Mouse (Mus musculus) neural tube, embryonic 12.5 days (tissue): Measurements from ENCODE around the gene Trak1. TPM values are rescaled to one million over a fixed set of nuclear protein-coding genes. Genes with fewer than 3 reads are reported as not detected.
A peak's percentile ranks its signal among the peaks of the same experiment; 100 is the strongest.

Experiments used
- ATAC-seq: fragments of 200-750 bp; cut with Nextera tagmentation; 2 replicates; pipeline ENCODE4 v1.8.0; 2017; ENCODE audit warnings: low read depth, mild to moderate bottlenecking, moderate TSS enrichment, moderate library complexity; ENCODE audit not compliant: low FRiP score
- H3K27ac ChIP-seq: fragments of 300-500 bp; sonication (generic); 2 replicates; pipeline ENCODE4 v1.5.1; 2016
- H3K27me3 ChIP-seq: fragments of 300-500 bp; sonication (generic); replicated peaks from 2 replicates; pipeline ENCODE4 v1.6.1; 2016; ENCODE audit warnings: mild to moderate bottlenecking
- H3K36me3 ChIP-seq: fragments of 300-500 bp; sonication (generic); 2 replicates; pipeline ENCODE4 v1.6.1; 2016; ENCODE audit warnings: mild to moderate bottlenecking
- H3K4me1 ChIP-seq: fragments of 300-500 bp; sonication (generic); 2 replicates; pipeline ENCODE4 v1.6.1; 2016
- H3K4me2 ChIP-seq: fragments of 300-500 bp; sonication (generic); replicated peaks from 2 replicates; pipeline ENCODE4 v1.6.1; 2016; ENCODE audit warnings: mild to moderate bottlenecking
- H3K4me3 ChIP-seq: fragments of 300-500 bp; sonication (generic); 2 replicates; pipeline ENCODE4 v1.5.1; 2016
- H3K9ac ChIP-seq: fragments of 300-500 bp; sonication (generic); 2 replicates; pipeline ENCODE4 v1.6.1; 2016; ENCODE audit warnings: mild to moderate bottlenecking
- H3K9me3 ChIP-seq: fragments of 300-500 bp; sonication (generic); 2 replicates; pipeline ENCODE4 v1.6.1; 2016; ENCODE audit warnings: mild to moderate bottlenecking
- WGBS: fragments of 180-500 bp; shearing (Covaris S2); methylation state at CpG from one replicate; pipeline ENCODE4 v1.1.7; 2016; 5-methylcytosine and 5-hydroxymethylcytosine counted together
- polyA plus RNA-seq: library from polyadenylated mRNA; unstranded; fragments of >200 nt; fragmentation: Nextera tagmentation; extraction: Ambion mirVana; gene quantifications from 2 replicates; pipeline ENCODE4 v1.2.1, GENCODE M21; 2016

Trak1 gene
- 40.7 and 41.7 TPM in 2 replicates for polyA plus RNA-seq

DNA sequence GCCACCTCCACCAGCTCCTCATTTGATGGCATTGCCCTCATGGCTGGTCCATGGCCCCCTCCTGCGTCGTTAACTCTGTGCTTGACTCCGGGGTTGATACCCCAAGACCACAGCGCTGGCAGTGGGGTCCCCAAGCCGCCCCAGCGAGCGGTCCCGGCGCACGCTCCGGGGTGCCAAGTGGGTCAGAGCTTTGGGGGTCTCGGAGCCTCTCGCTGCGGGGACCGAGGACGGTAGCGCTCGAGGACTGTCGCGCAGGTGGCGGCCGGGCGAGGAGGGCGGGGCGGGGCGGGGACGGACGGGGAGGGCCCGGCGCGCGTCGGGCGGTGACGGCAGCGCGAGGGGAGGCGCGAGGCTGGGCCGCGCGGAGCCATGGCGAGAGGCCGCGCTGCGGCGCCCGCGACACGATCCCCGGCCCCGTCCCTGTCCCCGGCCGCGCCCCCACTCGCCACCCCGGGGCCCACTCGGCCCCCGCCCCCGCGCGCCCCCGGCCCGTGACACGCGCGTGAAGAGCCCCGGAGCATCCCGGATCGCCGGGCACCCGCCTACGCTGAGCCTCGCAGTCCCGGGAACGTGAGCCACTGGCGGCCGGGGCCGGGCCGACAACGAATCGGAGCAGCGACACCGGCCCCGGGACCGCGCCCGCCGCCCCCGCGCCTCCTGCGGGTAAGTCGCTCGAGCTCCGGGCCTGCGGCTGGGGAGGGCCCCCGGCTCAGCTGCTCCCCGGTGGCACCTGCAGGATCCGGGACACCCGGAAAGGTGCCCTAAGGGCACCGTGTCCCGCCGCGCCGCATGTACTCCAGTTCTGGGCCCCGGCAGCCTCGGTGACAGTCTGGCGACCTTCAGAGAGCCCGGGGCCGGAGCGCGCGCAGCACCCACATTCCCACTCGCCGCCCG is at the start of gene Trak1:
Gene Trak1, plus strand, starts transcription at position 332 of the 894 bp plus-strand sequence.
- Histone ChIP-seq H3K36me3 (no peaks in the 10 kb centered on the region), H3K4me1 (peaks cover 45% of the 10 kb centered on the region), H3K4me2 (peak within 1 kb of the TSS; percentile 90), H3K27ac (no peak within 1 kb of the TSS; the same call in 1 of the 2 replicates), H3K27me3 (no peaks in the 10 kb centered on the region), H3K9ac (peak within 1 kb of the TSS; percentile 95), H3K9me3 (no peaks in the 10 kb centered on the region), H3K4me3 (peak within 1 kb of the TSS; percentile 91)
- WGBS = under 1% methylated on average over 101 of the region's 116 CpGs
- ATAC-seq = peak; percentile 84

GRCm38 (mm10) chr9:121247956-121248775 is 49.1 kb upstream of the Trak1 start:
- H3K9me3 ChIP-seq = no peaks in the 10 kb centered on the region
- ATAC-seq = no peak
- no peaks in the 10 kb centered on the region for H3K27me3 ChIP-seq
- H3K9ac ChIP-seq = no peak overlapping the region
- no peaks in the 10 kb centered on the region for H3K36me3 ChIP-seq
- no peaks in the 10 kb centered on the region for H3K4me1 ChIP-seq
- H3K4me2 ChIP-seq = no peak overlapping the region
- no peak overlapping the region for H3K27ac ChIP-seq
- no peak overlapping the region for H3K4me3 ChIP-seq
- 70% methylated on average over 12 of the region's 12 CpGs for WGBS

DNA sequence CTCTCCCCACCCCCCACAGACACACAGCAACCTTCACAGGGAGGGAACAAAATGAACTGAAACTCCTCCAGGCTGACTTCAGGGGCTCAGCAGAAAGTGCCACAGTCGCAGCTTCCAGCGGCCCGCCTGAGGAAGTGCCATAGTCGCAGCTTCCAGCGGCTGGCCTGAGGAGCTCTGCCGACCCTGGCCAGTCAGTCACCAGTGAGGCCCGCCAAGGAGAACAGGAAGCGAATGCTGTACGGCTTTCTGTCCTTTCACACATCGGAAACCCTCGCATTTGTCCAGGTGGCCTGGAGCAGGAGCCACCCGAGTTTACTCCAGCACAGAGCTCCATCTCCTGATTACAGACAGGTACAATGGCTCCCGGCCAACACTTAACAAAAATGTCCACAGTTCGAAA is 47.5 kb upstream of the Trak1 start:
- H3K36me3 ChIP-seq = 0 out of 2 replicates have a peak, but pooled peaks cover 2% of the 10 kb centered on the region
- H3K4me2 ChIP-seq = no peak overlapping the region
- no peak overlapping the region for H3K9ac ChIP-seq
- no peaks in the 10 kb centered on the region for H3K27me3 ChIP-seq
- WGBS = 55% methylated on average over 14 of the region's 14 CpGs
- no peak overlapping the region for H3K27ac ChIP-seq
- ATAC-seq = no peak
- H3K9me3 ChIP-seq = no peaks in the 10 kb centered on the region
- no peaks in the 10 kb centered on the region for H3K4me1 ChIP-seq
- no peak overlapping the region for H3K4me3 ChIP-seq

DNA sequence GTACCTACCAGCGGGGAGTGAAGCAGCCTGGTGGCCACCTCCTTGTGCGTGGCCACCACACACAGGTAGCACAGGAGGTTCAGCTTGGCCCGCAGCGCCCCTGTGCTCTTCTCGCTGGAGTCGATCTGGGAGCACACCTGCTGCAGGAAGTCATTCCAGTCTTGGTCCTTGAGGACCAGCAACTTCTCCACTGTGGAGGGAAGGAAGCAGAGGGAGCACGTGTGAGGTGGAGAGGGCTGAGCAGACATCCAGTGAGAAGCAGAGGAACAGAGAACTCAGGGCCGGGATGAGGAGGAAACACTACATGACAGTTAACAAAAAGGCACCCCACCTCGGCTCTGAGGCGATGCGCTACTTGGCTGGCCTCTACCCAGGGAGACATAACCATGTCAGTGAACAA is 46.4 kb upstream of the Trak1 start:
- H3K4me1 ChIP-seq = no peaks in the 10 kb centered on the region
- H3K9me3 ChIP-seq = no peaks in the 10 kb centered on the region
- 92% methylated on average over 11 of the region's 11 CpGs for WGBS
- H3K4me2 ChIP-seq = no peak overlapping the region
- H3K27ac ChIP-seq = no peak overlapping the region
- no peak overlapping the region for H3K9ac ChIP-seq
- no peak overlapping the region for H3K4me3 ChIP-seq
- ATAC-seq = no peak
- H3K36me3 ChIP-seq = 0 out of 2 replicates have a peak, but pooled peaks cover 3% of the 10 kb centered on the region
- H3K27me3 ChIP-seq = no peaks in the 10 kb centered on the region

DNA sequence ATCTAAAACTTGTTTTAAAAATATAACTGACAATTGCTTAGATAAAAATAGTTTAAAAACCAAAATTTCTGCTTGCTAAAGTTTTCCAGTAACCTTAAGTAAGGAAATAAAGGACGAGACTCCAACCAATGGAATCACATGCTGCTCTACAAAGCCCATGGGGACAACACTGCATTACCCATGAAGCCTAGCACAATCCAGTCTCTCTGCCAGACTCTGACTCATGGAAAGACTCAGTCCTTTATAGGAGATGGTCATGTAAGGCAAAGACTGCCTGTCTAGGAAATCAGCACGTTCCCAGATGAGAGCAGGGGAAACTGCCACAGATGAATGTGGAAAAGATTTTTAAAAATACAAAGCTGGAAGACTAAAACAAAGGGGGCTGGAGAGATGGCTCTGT is 43.3 kb upstream of the Trak1 start:
- WGBS = 85% methylated on average over 2 of the region's 2 CpGs
- no peaks in the 10 kb centered on the region for H3K27me3 ChIP-seq

GRCm38 (mm10) chr9:121254761-121255160 is 42.5 kb upstream of the Trak1 start:
- no peak overlapping the region for H3K4me3 ChIP-seq
- 93% methylated on average over 13 of the region's 13 CpGs for WGBS
- no peaks in the 10 kb centered on the region for H3K9me3 ChIP-seq
- H3K27ac ChIP-seq = no peak overlapping the region
- no peak overlapping the region for H3K9ac ChIP-seq
- no peaks in the 10 kb centered on the region for H3K4me1 ChIP-seq
- H3K27me3 ChIP-seq = no peaks in the 10 kb centered on the region
- no peak for ATAC-seq
- H3K36me3 ChIP-seq = 0 out of 2 replicates have a peak, but pooled peaks cover 3% of the 10 kb centered on the region
- no peak overlapping the region for H3K4me2 ChIP-seq

More for the DNA sequence above, 43.3 kb upstream of the Trak1 start:
- H3K4me2 ChIP-seq = no peak overlapping the region
- no peak overlapping the region for H3K27ac ChIP-seq
- H3K9ac ChIP-seq = no peak overlapping the region
- no peak for ATAC-seq
- H3K9me3 ChIP-seq = no peaks in the 10 kb centered on the region
- H3K4me3 ChIP-seq = no peak overlapping the region
- 0 out of 2 replicates have a peak, but pooled peaks cover 3% of the 10 kb centered on the region for H3K36me3 ChIP-seq
- H3K4me1 ChIP-seq = no peaks in the 10 kb centered on the region

GRCm38 (mm10) chr9:121257106-121257505 is 40.2 kb upstream of the Trak1 start:
- no peaks in the 10 kb centered on the region for H3K9me3 ChIP-seq
- H3K4me3 ChIP-seq = no peak overlapping the region
- H3K27me3 ChIP-seq = no peaks in the 10 kb centered on the region
- no peaks in the 10 kb centered on the region for H3K4me1 ChIP-seq
- H3K4me2 ChIP-seq = no peak overlapping the region
- no peak for ATAC-seq
- 79% methylated on average over 9 of the region's 9 CpGs for WGBS
- peaks cover 4% of the 10 kb centered on the region; the same call in 1 of the 2 replicates for H3K36me3 ChIP-seq
- H3K27ac ChIP-seq = no peak overlapping the region
- H3K9ac ChIP-seq = no peak overlapping the region

DNA sequence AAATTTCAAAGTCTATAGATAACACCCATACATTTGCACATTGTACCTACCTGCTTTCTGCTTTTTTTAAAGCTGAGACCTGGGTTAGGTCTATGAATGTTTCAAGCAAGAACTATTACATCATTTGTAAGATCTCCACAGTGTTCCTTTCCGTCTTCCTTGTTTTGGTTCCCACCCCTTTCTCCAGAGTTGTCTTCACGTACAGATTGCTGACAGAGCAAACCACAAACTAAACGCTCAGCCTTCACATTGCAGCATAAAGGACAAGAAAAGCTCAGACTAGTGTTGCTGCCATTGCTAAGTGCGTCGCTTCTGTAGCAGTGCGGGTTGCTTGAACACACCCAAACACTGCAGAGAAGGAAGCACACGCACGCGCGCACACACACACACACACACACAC is 32.0 kb upstream of the Trak1 start:
- Histone ChIP-seq H3K9me3 (no peaks in the 10 kb centered on the region), H3K4me3 (no peak overlapping the region), H3K36me3 (peaks cover 3% of the 10 kb centered on the region; the same call in 1 of the 2 replicates), H3K4me2 (no peak overlapping the region), H3K27me3 (no peaks in the 10 kb centered on the region), H3K27ac (no peak overlapping the region), H3K9ac (0 out of 2 replicates have a peak overlapping the region, but pooled peaks have one; percentile 2), H3K4me1 (no peaks in the 10 kb centered on the region)
- ATAC-seq = no peak
- 83% methylated on average over 10 of the region's 10 CpGs for WGBS

DNA sequence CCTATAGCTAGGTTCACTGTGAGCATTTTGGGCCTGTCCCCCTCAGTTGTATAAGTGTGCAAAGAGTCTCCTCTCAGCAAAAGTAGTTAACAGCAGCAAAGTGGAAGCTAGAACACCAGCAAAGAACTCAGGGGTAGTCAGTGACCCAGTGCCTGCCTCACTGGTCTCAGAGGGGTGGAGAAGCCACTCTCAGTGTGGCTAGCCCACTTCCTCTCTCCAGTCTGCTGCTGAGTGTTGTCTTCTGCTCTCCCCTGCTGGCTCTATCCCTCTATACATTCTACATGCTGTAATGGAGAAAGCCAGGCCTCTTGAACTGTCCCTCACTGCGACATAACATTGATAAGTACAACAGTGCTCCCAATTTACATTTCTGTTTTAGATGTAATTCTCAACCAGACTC is 26.2 kb upstream of the Trak1 start:
- no peaks in the 10 kb centered on the region for H3K9me3 ChIP-seq
- no peak for ATAC-seq
- no peak overlapping the region for H3K4me3 ChIP-seq
- H3K4me2 ChIP-seq = no peak overlapping the region
- no peaks in the 10 kb centered on the region for H3K4me1 ChIP-seq
- no peaks in the 10 kb centered on the region for H3K27me3 ChIP-seq
- H3K36me3 ChIP-seq = no peaks in the 10 kb centered on the region
- no peak overlapping the region for H3K9ac ChIP-seq
- WGBS = 76% methylated on average over 1 of the region's 1 CpGs
- no peak overlapping the region for H3K27ac ChIP-seq

DNA sequence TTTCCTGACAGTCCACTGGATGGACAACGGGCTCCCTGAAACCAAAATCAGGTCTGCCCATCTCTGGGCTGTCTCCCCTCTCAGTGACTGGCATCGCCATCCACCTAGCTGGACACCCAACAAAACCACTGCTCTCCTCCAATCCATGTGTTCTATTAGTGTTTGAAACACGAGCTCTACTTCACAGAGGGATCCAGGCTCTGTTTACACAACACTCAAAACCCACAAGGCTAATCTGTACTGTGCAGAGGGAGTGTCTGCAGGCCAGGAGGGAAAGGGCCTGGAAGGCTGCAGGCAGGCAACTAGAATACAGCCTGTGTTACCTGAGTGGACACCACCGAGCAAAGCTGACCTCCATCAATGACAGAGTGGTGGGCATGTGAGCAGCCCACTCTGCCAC is 25.7 kb upstream of the Trak1 start:
- Histone ChIP-seq H3K9me3 (no peaks in the 10 kb centered on the region), H3K9ac (no peak overlapping the region), H3K36me3 (no peaks in the 10 kb centered on the region), H3K27me3 (no peaks in the 10 kb centered on the region), H3K4me3 (no peak overlapping the region), H3K27ac (no peak overlapping the region), H3K4me2 (no peak overlapping the region), H3K4me1 (0 out of 2 replicates have a peak, but pooled peaks cover 3% of the 10 kb centered on the region)
- ATAC-seq = no peak
- WGBS = 77% methylated on average over 4 of the region's 4 CpGs

- ATAC-seq = no peak
- peak overlapping the region; percentile 84 for H3K4me2 ChIP-seq
- peak overlapping the region; percentile 68 for H3K4me3 ChIP-seq
- no peaks in the 10 kb centered on the region for H3K36me3 ChIP-seq
- 19% methylated on average over 15 of the region's 15 CpGs for WGBS
- peak overlapping the region; percentile 69 for H3K9ac ChIP-seq
- peaks cover 10% of the 10 kb centered on the region for H3K4me1 ChIP-seq
- H3K9me3 ChIP-seq = no peaks in the 10 kb centered on the region
- H3K27me3 ChIP-seq = no peaks in the 10 kb centered on the region
- no peak overlapping the region for H3K27ac ChIP-seq
Measured at GRCm38 (mm10) chr9:121276745-121277117, 20.6 kb upstream of the Trak1 start.
